Mouse (Mus musculus) right cerebral cortex, postnatal 4 days (tissue): ENCODE data around the gene Naaa.

Source experiments
- DNase-seq: peaks from one replicate; pipeline ENCODE4 v3.0.0-alpha.2; 2022

The Naaa gene

GRCm38 (mm10) chr5:92262646-92263045 lies 15.3 kb downstream of the Naaa start:
- no peak for DNase-seq

GRCm38 (mm10) chr5:92256218-92256617 lies 21.8 kb downstream of the Naaa start, which contains the start of gene Ppef2:
Gene Ppef2 (minus strand): TSS chr5:92256278.
- no peak for DNase-seq

- DNase-seq = no peak
Observed at GRCm38 (mm10) chr5:92254476-92254875, 23.5 kb downstream of the Naaa start.

- DNase-seq = peak; percentile 48
Observed at GRCm38 (mm10) chr5:92252797-92253343, 25.1 kb downstream of the Naaa start.

GRCm38 (mm10) chr5:92252031-92252430 lies 25.9 kb downstream of the Naaa start:
- no peak for DNase-seq

- no peak for DNase-seq
Observed at GRCm38 (mm10) chr5:92248614-92249013, 29.4 kb downstream of the Naaa start.

GRCm38 (mm10) chr5:92245483-92245882 lies 32.5 kb downstream of the Naaa start:
- DNase-seq = no peak

- DNase-seq = no peak
Observed at GRCm38 (mm10) chr5:92244900-92245299, 33.1 kb downstream of the Naaa start.

- DNase-seq = no peak
Observed at GRCm38 (mm10) chr5:92240769-92241168, 37.2 kb downstream of the Naaa start.

- peak; percentile 78 for DNase-seq
Observed at GRCm38 (mm10) chr5:92239333-92240232, 38.4 kb downstream of the Naaa start.

GRCm38 (mm10) chr5:92234939-92235557 lies 42.9 kb downstream of the Naaa start:
- DNase-seq = no peak

- DNase-seq = no peak
Observed at GRCm38 (mm10) chr5:92233366-92233765, 44.6 kb downstream of the Naaa start.

- DNase-seq = no peak
Observed at GRCm38 (mm10) chr5:92231836-92232235, 46.1 kb downstream of the Naaa start.

- DNase-seq = no peak
Observed at GRCm38 (mm10) chr5:92230306-92230705, 47.7 kb downstream of the Naaa start.

GRCm38 (mm10) chr5:92229514-92229913 lies 48.5 kb downstream of the Naaa start:
- no peak for DNase-seq

GRCm38 (mm10) chr5:92228776-92229175 lies 49.2 kb downstream of the Naaa start:
- no peak for DNase-seq

GRCm38 (mm10) chr5:92227782-92228181 lies 50.2 kb downstream of the Naaa start:
- no peak for DNase-seq

- no peak for DNase-seq
Observed at GRCm38 (mm10) chr5:92220287-92220902, 57.6 kb downstream of the Naaa start.

GRCm38 (mm10) chr5:92219826-92220225 lies 58.1 kb downstream of the Naaa start:
- DNase-seq = no peak

- DNase-seq = no peak
Observed at GRCm38 (mm10) chr5:92218915-92219793, 58.8 kb downstream of the Naaa start.

- DNase-seq = no peak
Observed at GRCm38 (mm10) chr5:92215308-92215707, 62.7 kb downstream of the Naaa start, which contains the start of gene U90926. Gene U90926 (minus strand): TSS chr5:92215408.

GRCm38 (mm10) chr5:92212231-92212630 lies 65.7 kb downstream of the Naaa start:
- DNase-seq = no peak
